Mouse (Mus musculus) leukemia stem cell, adult 10-12 weeks (primary cell): ENCODE data around the gene Ramp1. TPM values are rescaled to one million over a fixed set of nuclear protein-coding genes. Genes with fewer than 3 reads are reported as not detected.

ENCODE experiments used
- polyA plus RNA-seq: library from polyadenylated mRNA; stranded (reverse); fragments of >175 nt; gene quantifications from 2 replicates; pipeline ENCODE4 v1.2.3, GENCODE M21; 2012; ENCODE audit warnings: low replicate concordance

Gene Ramp1
- polyA plus RNA-seq = 1.8 and 2.7 TPM in 2 replicates

DNA sequence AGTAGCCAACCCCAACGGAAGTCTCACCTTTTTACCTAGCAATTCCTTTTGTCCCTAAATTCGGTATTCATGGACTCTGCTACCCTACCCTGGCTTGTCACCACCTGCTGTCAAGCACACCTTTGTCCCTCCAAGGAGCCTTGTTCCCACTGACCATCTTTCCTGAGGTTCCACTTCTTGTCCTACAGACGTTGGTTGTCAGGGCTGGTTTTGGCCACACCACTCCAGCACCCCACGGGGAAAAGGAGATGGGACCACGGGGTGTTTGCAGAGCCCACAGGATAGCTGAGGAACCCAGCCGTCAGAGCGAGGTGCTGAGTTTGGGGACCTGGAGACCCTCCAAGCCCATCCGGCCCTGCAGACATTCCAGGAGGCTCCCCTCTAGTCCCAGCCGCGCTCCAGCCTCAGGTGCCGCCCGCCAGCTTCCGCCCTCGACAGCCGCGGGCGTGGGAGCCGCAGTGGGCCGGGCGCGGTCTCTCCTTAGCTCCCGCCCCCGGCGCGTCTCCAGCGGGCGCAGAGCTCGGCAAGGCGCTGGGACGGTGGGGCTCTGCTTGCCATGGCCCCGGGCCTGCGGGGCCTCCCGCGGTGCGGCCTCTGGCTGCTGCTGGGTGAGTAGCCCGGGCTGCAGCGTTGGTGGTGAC, at the start of gene Ramp1:
TSS of gene Ramp1 (plus strand) at position 290 of the 641 bp plus-strand sequence.

DNA sequence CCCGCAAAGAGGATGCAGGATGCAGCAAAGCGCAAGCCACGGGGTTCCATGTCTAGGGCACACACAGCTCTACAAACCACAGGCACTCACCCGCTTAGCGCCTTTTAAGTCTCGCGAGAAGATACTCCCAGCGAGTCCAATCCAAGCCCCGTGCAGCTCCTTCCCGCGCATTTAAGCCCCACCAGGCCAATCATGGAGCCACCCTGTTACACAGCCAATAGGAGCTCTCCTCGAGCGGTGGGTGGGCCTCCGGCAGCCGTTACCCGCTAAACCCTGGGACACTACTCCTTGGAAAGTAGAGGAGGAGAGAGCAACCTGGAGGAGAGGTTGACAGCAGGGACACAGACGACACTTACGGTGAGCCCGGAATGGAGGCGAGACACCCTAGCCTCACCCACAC, 34.8 kb upstream of the Ramp1 start, which contains the start of gene Rbm44:
TSS of gene Rbm44 (plus strand) at position 277 of the 400 bp plus-strand sequence.

DNA sequence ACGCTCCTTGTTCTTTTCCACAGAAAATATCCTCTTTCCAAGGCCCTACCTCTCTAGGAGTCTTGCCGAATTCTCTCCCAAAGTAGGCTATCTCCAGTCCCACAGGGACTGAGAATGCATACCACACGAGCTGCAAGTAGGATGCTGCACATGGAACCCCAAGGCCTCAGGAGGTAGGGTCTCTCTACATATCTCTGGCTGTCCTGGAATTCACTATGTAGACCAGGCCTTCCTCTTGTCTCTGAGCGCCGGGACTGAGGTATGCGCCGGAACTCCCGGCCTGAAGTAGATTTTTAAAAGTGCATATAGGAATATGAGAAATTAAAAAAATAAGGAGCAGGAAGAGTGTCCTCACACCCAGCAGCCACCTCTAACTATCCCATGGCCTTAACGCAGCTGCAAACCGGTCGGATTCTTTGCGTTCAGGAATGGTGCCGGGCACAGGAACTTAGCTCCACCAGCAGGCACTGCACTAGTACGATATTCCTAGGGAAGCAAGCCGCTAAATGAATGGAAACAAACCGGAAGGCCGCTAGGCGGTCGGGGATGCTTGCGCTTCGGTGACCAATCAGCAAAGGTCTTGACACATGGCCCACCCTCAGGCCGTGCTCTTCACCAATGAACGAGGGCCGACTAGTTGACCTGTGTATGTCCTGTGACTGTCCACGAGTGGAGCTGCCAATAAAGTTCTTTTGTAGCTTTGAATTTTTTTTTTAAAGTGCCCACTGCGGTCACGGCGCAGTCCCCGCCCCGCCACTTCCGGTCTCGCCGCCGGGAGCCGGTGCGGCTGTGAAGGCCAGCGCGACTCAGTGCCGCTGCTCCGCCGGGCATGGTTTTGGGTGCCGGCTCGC, 70.2 kb downstream of the Ramp1 start, which contains the start of gene Ube2f:
TSS of gene Ube2f (plus strand) at position 741 of the 851 bp plus-strand sequence.

Other genes starting within 250 kb of the Ramp1 start
- gene Prlh, start 226.7 kb upstream of the Ramp1 start, polyA plus RNA-seq = not detected in 2 replicates
- 0.19 TPM in 1 of 2 replicates, not detected in the other for gene Rab17, start 210.2 kb upstream of the Ramp1 start, polyA plus RNA-seq
- 2.6 and 3.7 TPM in 2 replicates for gene Lrrfip1, start 181.1 kb upstream of the Ramp1 start, polyA plus RNA-seq
- not detected in 2 replicates for gene Rbm44, start 34.7 kb upstream of the Ramp1 start, polyA plus RNA-seq
- gene Ube2f, start 70.5 kb downstream of the Ramp1 start, polyA plus RNA-seq = 4.5 and 14.6 TPM in 2 replicates
- gene Scly, start 118.5 kb downstream of the Ramp1 start, polyA plus RNA-seq = 43.3 and 76.1 TPM in 2 replicates
- gene Espnl, start 142.3 kb downstream of the Ramp1 start, polyA plus RNA-seq = 0.08 and 0.24 TPM in 2 replicates
- gene Klhl30, start 171.2 kb downstream of the Ramp1 start, polyA plus RNA-seq = 0.09 TPM in 1 of 2 replicates, not detected in the other
- gene Erfe, start 186.6 kb downstream of the Ramp1 start, polyA plus RNA-seq = 41.8 and 67.5 TPM in 2 replicates
- gene Ilkap, start 219.0 kb downstream of the Ramp1 start, polyA plus RNA-seq = 84.6 and 87.8 TPM in 2 replicates
- gene Hes6, start 234.2 kb downstream of the Ramp1 start, polyA plus RNA-seq = 24.8 and 40.6 TPM in 2 replicates